8 mouse cellular contexts compared by ENCODE assay signal in the genomic region with DNA sequence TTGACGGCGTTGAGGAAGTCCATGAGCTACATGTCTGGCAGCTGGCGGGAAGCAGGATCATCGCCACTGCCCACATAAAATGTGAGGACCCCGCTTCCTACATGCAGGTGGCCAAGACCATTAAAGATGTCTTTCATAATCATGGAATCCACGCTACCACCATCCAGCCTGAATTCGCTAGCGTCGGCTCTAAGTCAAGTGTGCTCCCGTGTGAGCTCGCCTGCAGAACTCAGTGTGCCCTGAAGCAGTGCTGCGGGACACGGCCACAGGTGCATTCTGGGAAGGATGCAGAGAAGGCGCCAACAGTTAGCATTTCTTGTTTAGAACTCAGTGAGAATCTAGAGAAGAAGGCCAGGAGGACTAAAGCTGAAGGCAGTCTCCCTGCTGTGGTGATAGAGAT. TPM values are rescaled to one million over a fixed set of nuclear protein-coding genes. Genes with fewer than 3 reads are reported as not detected.
DNase-seq lines count a peak whose midpoint lies in the region; ATAC-seq lines count a peak whose summit lies in the region.

No protein-coding gene starts in this region.

- peaks cover 38% of the 10 kb centered on the region for H3K4me1 ChIP-seq in limb, embryonic 12.5 days (replicated peaks)
- peaks cover 38% of the 10 kb centered on the region for H3K4me1 ChIP-seq in limb, embryonic 10.5 days
- peaks cover 32% of the 10 kb centered on the region for H3K4me1 ChIP-seq in intestine, embryonic 15.5 days (replicated peaks)
- H3K4me1 ChIP-seq in neural tube, embryonic 14.5 days (ENCODE audit: control insufficient read depth, insufficient read depth, low read length): peaks cover 31% of the 10 kb centered on the region

- no peaks in the 10 kb centered on the region; the same call in 1 of the 2 replicates for H3K27me3 ChIP-seq in limb, embryonic 12.5 days
- H3K27me3 ChIP-seq in limb, embryonic 10.5 days (ENCODE audit: low read depth, poor library complexity, severe bottlenecking): peaks cover 14% of the 10 kb centered on the region
- H3K27me3 ChIP-seq in intestine, embryonic 15.5 days (replicated peaks): no peaks in the 10 kb centered on the region
- H3K27me3 ChIP-seq in neural tube, embryonic 14.5 days (ENCODE audit: control insufficient read depth, insufficient read depth, low read length): no peaks in the 10 kb centered on the region; the same call in none of the 2 replicates

- H3K27ac ChIP-seq in limb, embryonic 12.5 days: no peak overlapping the region
- H3K27ac ChIP-seq in limb, embryonic 10.5 days: no peak overlapping the region
- H3K27ac ChIP-seq in intestine, embryonic 15.5 days: no peak overlapping the region
- no peak overlapping the region for H3K27ac ChIP-seq in neural tube, embryonic 14.5 days (ENCODE audit: low read depth, low read length)

- no peaks in the 10 kb centered on the region for H3K9me3 ChIP-seq in limb, embryonic 12.5 days
- no peaks in the 10 kb centered on the region for H3K9me3 ChIP-seq in limb, embryonic 10.5 days (replicated peaks)
- no peaks in the 10 kb centered on the region for H3K9me3 ChIP-seq in intestine, embryonic 15.5 days
- H3K9me3 ChIP-seq in neural tube, embryonic 14.5 days (ENCODE audit: control insufficient read depth, low read length): no peaks in the 10 kb centered on the region

- no peak overlapping the region for H3K9ac ChIP-seq in limb, embryonic 12.5 days (replicated peaks)
- no peak overlapping the region for H3K9ac ChIP-seq in intestine, embryonic 15.5 days
- no peak overlapping the region for H3K9ac ChIP-seq in neural tube, embryonic 14.5 days (replicated peaks; ENCODE audit: low read depth, low read length)

- peak; percentile 13 for DNase-seq in cerebellum, adult 9-11 months
- no peak for DNase-seq in cerebellum, adult 11 months
- DNase-seq in limb, embryonic 10.5 days (ENCODE audit: low spot score): no peak
- DNase-seq in gastrocnemius, adult 18-20 months (ENCODE audit: low spot score): no peak
- no peak for DNase-seq in embryo, embryonic 9.5 days (ENCODE audit: extremely low spot score)

- H3K36me3 ChIP-seq in limb, embryonic 12.5 days: peaks cover 26% of the 10 kb centered on the region
- H3K36me3 ChIP-seq in limb, embryonic 10.5 days: peaks cover 26% of the 10 kb centered on the region
- peaks cover 7% of the 10 kb centered on the region; the same call in 1 of the 2 replicates for H3K36me3 ChIP-seq in intestine, embryonic 15.5 days
- peaks cover 7% of the 10 kb centered on the region; the same call in 1 of the 2 replicates for H3K36me3 ChIP-seq in neural tube, embryonic 14.5 days (ENCODE audit: control insufficient read depth, insufficient read depth, low read length)

- WGBS in limb, embryonic 12.5 days: 95% methylated on average over 14 of the region's 14 CpGs
- WGBS in limb, embryonic 10.5 days: 95% methylated on average over 14 of the region's 14 CpGs
- WGBS in intestine, embryonic 15.5 days: 94% methylated on average over 14 of the region's 14 CpGs
- 95% methylated on average over 14 of the region's 14 CpGs for WGBS in neural tube, embryonic 14.5 days

- H3K4me3 ChIP-seq in limb, embryonic 12.5 days (replicated peaks): no peak overlapping the region
- no peak overlapping the region for H3K4me3 ChIP-seq in limb, embryonic 10.5 days
- no peak overlapping the region for H3K4me3 ChIP-seq in intestine, embryonic 15.5 days (replicated peaks)
- no peak overlapping the region; the same call in 1 of the 2 replicates for H3K4me3 ChIP-seq in neural tube, embryonic 14.5 days (ENCODE audit: low read depth, low read length)

- H3K4me2 ChIP-seq in limb, embryonic 12.5 days: peak overlapping the region; percentile 93; the same call in 1 of the 2 replicates
- peak overlapping the region; percentile 95 for H3K4me2 ChIP-seq in intestine, embryonic 15.5 days (replicated peaks)
- H3K4me2 ChIP-seq in neural tube, embryonic 14.5 days (ENCODE audit: low read depth, low read length): peak overlapping the region; percentile 85; the same call in 1 of the 2 replicates

- ATAC-seq in limb, embryonic 12.5 days (ENCODE audit: insufficient number of reproducible peaks, insufficient read depth, low FRiP score, low TSS enrichment, low read depth): no peak
- no peak for ATAC-seq in intestine, embryonic 15.5 days
- no peak for ATAC-seq in neural tube, embryonic 14.5 days (ENCODE audit: low read depth)

RNA-seq across cellular contexts. Expression of a gene that starts 2.7 kb away (rescaled TPM):
- 2.8 and 3.4 TPM in 2 replicates for polyA plus RNA-seq in limb, embryonic 12.5 days (2016; fragmentation: Nextera tagmentation; extraction: Ambion mirVana)
- polyA plus RNA-seq in limb, embryonic 10.5 days (2016; fragmentation: Nextera tagmentation; extraction: Ambion mirVana): 1.5 and 2.1 TPM in 2 replicates
- polyA plus RNA-seq in intestine, embryonic 15.5 days (2015; fragmentation: Nextera tagmentation; extraction: Ambion mirVana): 4.5 and 5.5 TPM in 2 replicates
- 2.1 and 2.8 TPM in 2 replicates for polyA plus RNA-seq in neural tube, embryonic 14.5 days (2014; fragmentation: Nextera tagmentation; extraction: Ambion mirVana)
- total RNA-seq in gastrocnemius, adult 18-20 months (2021): 1 to 10 TPM; 5.6 to 8.2 TPM
